Mouse (Mus musculus) inflammation-experienced regulatory T-cells, adult 6 months (primary cell): Measurements from ENCODE around the gene Tiam2. TPM values are rescaled to one million over a fixed set of nuclear protein-coding genes. Genes with fewer than 3 reads are reported as not detected.
"Not testable (repeated sequence)": the region's sequence is repeated elsewhere in the genome, so short reads cannot be mapped to it uniquely, and the experiment has no call there.

Experiments
- ATAC-seq: one replicate; pipeline ENCODE4 v1.8.0; 2017
- polyA plus RNA-seq, 3 experiments: library from polyadenylated mRNA; unstranded; fragments of 100-300 nt; shearing (Covaris generic); gene quantifications; one replicate each; pipeline ENCODE4 v1.2.1; 2017

Gene Tiam2
- polyA plus RNA-seq, 3 experiments from 2014 or later, result 1.3 to 2.1 (median 1.6) TPM

DNA sequence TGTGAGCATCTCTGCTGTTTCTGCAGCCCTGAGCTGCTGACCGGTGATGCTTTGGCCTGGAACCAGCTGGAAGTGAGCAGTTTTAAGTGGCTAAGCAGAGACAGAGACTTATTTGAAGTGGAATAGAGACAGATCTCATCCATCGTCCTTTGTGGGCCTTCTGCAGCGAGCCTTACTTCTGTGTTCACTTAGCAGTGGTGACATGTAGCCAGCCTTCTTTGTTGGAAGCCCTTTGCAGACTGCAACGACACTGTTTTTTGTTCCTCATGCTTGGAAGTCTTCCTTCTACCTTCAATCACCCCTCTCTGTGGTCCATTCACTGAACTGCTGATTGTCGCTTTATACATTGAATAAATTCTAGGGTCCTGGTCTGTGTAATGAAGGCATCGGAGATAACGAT lies 18.5 kb downstream of the Tiam2 start:
- ATAC-seq, result no peak

DNA sequence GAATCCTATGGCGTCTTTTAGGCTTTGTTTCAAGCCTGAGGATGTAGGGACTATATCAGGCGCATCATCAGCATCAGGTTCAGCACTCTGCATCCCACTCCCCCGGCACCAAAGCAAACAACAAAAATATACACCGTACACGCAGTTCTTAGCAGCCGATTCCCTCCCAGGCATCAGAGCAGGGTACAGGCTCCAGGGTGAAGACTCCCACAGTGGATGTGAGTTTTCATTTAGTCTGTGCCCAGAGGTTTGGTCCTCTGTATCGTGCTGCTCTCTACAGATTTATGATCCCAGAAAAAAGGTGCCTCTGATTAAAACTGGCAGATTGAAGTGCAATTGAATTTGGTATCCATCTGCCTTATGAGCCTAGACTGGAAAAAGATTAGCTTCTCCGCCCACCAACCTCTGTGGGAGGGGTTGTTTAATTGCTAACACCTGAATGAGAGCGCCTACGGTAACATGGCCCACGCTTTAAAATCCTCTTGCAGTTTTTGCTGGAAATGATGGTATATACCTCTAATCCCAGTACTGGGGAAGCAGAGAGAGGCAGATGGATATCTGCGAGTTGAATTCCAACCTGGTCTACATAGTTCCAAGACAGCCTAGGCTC lies 19.0 kb downstream of the Tiam2 start:
- no peak for ATAC-seq

DNA sequence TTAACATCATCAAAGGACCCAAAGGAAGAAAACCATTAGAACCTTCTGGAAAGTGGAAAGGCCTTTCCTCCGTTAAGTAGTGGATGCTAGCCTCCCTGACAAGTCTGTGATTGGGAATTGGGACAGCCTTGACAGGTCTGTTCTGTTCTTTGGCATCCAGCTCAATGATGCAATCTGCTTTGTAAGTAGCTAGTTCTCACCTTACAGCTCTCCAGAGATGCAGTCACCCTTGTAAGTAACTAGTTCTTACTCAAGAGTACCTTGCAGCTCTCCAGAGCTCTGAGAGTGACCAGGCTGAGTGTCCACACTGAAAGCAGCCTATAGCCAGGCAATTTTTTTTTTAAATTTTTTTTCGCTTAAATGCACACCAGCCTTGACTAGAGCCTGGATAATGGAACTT lies 21.4 kb downstream of the Tiam2 start:
- no peak for ATAC-seq

DNA sequence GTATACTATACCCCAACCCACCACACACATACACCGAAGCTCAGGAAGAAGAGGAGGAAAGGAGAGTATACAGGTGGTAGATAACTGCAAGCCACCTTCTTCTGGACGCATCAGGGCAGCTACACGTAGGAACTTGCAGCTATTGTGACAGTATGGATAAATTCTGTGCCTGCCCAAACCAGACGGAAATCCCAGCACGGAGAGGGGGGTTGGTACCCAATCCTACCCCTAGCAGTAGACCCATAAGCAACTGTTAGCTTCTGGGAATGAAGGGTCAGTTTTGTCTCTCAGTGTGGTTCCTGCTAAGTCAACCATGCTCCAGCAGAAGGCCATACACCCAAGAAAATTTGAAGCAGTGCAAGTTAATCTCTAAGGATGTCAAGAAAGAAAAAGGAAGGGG lies 23.0 kb downstream of the Tiam2 start:
- no peak for ATAC-seq

DNA sequence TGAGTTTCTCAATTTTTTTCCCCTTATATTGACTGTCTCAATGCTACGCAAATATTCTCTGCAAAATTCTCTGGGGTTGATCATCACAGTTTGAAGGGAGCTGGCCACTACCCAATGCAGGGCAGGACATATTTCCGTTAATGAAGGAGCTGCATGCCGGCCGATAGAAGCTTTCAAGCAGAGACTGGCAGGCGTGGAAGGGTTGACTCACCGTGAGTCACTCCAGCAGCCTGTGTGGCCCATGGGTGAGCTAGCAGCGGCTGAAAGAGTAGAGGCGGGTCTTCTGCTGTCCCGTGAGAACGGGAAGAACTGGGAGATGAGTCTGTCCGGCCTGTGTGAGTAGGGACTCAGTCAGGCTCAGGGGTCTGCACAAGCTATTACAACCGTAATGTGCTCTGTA lies 23.6 kb downstream of the Tiam2 start:
- no peak for ATAC-seq

DNA sequence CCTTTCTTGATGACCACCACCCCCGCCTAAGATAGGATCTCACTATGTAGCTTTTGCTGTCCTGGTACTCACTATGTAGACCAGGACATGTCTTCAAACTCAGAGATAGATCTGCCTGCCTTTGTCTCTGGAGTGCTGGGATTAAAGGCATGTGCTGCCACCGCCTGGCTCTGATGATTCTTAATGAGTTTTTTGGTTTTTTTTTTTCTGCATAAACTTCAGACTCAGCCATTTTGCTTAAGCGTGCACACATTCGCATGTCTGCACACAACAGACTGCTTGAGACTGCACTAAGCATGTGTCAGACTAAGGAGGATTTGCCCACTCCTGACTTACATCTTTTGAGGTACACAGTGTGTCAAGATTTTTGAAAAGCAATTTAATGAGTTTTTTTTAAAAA lies 24.0 kb downstream of the Tiam2 start:
- no peak for ATAC-seq

DNA sequence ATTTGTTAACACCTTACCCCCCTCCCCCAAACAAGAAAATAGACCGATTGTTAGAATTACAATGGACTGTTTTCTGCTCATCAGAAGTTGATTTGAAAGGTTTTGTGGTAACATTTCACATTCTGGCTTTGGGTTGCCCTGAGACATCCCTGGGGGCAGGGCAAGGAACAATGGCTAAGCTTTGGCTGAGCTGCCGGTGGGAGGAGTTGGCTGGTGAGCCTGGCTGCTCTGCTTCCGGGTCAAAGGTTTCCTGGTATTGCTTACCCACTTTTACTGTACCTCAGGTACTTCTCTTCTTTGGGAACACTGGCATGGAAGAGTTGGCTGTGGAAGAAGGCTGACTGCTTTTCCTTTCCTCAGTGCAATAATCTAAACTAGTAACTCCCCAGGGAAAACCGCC lies 25.3 kb downstream of the Tiam2 start:
- ATAC-seq, result no peak

DNA sequence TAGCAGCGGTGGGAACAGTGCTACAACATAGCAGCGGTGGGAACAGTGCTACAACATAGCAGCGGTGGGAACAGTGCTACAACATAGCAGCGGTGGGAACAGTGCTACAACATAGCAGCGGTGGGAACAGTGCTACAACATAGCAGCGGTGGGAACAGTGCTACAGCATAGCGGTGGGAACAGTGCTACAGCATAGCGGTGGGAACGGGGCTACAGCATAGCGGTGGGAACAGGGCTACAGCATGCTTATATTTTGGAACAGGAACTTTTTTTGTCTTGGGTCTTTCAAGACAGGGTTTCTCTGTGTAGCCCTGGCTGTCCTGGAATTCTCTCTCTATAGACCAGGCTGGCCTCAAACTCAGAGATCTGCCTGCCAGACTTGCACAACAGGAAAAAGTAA lies 26.8 kb downstream of the Tiam2 start:
- ATAC-seq, result not testable (repeated sequence)

DNA sequence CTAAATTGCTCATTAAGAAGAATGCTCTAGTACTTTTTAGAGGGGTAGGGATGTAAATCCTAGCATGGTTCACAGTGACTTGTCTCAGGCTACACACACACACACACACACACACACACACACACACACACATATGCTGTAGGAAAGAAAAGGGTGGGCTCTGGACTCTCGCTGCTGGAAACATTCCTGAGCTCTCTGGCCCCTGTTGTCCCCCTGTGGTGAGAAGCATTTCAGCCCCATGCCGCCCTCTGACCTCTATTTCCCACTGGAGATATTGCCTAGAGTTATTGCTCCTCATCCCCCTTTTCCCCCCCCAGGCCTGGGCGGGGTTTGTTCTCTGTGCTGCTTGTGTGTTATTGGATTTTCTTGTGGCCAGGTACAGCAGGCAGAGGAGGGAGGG lies 28.5 kb downstream of the Tiam2 start:
- ATAC-seq, result no peak

DNA sequence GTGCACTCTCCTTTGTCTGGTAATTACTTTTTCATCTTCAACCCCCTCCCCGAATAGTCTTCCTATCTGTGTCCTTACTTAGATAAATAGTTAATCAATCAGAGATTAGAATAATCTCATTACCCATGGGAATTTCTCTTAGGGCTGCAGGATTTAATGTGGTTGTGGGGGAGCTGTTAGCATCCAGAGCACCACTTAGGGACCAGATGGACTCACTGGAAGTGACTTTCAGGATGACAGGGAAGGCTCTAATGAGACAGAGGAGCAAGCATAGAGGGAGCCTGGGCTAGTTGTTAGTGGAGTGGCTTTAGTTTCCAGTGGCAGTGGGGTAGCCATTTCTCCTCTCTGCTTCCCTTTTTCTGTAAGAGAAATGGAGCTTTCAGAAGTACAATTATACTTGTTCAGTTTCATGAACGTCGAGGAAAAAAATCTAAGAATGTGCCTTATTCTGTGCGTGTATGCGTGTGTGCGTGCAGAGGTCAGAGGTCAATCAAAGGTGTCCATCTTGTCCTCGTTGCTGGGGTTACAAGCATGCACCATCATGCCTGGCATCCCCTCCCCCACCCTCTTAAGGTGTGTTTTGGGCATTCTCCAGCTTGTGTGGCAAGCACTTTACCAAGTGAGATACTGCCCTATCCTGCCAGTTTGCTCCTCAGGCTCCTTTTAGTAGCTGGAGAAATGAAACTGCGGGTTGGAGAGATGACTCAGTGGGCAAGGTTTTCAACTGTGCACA lies 30.4 kb downstream of the Tiam2 start:
- ATAC-seq, result no peak

DNA sequence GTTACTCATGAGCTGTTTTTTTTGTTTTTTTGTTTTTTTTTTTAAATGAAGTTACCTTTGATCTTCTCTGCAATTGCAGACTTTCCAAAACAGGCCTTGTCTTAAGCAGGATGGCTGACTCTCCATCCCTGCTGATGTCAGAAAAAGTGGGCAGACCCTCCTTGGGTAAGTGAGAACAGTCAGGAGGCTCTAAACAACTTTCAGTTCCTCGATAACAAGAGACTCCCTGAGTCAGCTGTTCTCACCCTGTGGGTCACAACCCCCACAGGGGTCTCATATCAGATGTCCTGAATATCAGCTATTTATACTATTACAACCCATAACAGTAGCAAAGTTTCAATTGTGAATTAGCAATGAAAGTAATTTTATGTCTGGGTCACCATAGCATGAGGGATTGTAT lies 33.9 kb downstream of the Tiam2 start:
- ATAC-seq, result no peak

DNA sequence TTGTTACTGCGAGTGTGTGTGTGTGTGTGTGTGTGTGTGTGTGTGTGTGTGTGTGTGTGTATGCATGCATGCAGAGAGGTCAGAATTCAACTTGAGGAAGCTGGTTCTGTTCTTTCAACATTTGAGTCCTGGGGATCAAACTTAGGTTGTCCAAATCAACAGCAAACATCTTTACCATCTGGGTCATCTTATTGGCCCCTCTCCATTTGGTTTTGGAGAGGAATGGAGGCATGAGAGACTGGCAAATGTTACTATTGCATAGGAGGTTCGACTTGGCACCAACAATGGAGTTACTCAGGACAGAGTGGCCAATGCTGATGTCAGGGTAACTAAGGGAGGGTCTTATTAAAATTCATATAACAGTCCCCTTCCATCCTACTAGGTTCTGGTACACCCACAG lies 35.4 kb downstream of the Tiam2 start:
- no peak for ATAC-seq

DNA sequence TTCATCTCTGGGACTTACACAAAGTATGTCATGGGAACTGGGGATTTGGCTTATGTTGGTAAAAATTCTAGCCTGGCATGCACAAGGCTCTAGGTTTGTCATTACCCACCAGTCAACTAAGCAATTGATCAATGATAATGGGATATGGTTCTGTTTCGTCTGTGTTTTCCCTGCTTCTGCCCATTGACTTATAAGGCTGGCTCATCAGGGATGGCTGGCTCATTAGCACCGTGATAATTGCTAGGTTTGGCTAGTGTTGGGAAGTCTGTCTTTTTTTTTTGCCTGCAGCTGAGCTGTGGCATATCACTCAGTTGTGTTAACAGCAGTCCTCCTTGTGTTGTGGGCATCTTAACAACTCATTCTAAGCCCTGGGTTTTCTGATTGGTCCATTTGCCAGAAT lies 36.8 kb downstream of the Tiam2 start:
- ATAC-seq, result no peak

DNA sequence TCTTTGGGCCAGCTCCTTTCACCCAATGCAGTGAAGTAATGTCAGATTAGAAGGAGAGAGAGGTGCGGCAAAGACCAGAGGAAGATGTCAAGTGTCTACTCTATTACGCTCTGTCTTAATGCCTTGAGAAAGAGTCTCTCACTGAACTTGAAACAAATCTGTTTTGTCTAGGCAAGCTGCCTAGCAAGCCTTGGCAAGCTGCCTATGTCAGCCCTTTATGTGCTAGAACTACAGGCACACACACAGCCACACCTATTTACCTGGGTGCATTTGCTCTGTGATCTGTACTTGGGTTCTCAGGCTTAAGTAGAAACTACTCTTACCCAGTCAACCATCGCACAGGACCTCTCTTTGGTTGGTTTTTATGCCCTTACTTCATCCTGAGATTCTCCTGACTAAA lies 40.4 kb downstream of the Tiam2 start:
- ATAC-seq, result no peak

DNA sequence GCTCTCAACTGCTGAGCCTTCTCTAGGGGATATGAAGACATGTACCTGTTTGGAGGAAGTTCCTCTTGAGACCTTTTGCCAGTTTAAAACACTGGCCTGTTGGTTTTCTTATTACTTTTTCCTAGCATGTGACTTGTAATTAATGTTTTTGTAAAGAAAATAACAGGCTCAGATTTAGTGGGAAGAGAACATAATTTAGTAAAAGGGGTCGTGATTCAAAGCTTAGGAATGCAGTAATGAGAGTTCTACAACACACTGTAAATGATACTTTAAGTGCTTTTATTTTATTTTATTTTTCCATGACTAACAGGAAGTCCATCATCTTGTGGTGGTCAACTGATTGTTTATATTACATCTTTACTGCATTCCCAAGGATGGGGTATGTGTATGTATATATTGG lies 42.0 kb downstream of the Tiam2 start:
- no peak for ATAC-seq

DNA sequence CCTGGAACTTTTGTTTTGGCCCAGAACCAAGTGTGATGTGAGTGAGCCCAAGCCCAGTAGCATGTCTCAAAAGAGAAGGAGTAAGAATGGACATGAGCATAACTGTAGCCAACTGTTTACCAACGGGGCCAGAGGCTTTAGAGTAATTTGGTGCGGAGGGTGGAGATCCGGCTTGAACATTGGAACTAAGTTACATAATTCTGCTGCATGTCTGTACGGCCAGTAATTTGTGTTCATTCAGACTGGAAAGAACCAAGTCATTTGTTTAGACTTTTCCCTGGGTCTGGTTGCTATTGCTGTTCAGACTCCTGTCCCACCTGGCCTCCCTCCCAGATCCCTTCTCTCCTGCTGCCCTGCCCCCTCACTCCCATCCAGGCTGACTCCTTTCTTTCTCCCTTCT lies 43.3 kb downstream of the Tiam2 start:
- ATAC-seq, result no peak

DNA sequence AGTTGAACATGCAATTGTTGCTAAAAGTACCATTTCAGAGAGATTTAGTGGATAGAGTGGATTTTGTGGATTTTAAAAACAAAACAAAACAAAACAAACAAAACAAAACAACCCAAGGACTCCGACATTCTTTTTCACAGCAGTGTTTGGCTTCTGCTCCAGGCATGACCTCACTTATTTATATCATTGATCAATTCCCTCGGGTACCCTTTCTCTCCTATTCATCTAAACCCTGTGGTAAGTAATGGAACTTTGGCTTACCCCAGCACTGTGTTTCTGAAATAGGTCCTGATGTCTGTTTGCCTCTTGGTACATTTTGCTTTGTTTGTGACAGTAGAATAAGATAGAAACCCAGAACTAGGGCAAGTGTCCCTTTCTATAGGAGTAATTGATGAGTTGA lies 52.2 kb downstream of the Tiam2 start:
- ATAC-seq, result no peak

DNA sequence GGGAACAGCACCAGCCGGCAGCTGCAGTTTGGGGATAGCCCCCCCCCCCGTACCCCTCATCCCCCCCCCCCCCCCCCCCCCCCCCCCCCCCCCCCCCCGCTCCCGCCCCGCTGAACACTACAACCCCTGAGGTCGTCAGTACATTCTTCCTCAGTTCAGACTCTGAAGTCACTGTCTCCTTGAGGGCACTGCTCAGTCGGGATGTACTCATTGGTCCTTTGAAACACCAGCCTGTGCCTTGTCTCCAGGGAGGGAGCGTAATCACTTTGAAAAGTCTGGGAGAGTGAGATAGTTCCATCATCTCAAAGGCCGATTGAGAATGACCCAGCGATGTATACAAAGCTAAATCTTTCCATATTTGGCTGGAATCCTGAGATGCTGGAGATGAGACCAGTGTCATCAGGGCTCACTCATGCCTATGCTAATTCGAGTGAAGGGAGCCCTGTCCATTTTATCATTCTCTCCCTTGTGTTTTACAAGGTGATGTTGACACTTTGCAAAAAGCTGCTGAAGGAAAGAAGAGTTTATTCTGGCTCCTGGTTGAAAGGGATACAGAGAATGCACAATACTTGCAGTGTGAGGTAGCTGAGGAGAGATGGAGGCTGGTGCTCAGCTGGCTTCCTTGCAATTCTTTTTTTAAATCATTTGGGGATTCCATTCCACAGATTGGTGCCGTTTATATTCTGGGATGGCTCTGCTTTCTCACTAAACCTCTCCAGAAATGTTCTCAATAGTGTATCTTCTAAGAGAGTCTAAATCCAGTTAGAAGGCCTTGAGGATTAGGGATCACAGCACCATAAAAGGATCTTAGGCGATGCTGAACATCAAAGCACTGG lies 53.6 kb downstream of the Tiam2 start:
- no peak for ATAC-seq

DNA sequence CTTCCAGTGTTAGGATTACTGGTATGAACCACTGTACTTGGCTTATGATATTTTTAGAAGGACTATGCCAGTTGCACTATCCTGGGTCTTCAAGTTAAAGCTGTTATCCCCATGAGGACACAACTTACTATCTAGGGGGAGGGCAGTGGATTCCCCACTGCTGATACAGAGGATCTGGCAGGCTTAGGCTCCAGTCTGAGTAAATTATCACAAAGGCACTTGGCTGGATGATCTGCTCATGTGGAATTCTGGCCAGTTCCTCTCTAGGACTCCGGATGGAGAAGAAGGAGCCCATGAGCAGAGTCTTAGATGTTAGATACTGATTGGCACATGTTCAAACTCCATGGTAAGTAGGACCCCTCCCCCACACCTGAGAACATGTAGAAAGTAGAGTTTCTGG lies 59.0 kb downstream of the Tiam2 start:
- ATAC-seq, result no peak

DNA sequence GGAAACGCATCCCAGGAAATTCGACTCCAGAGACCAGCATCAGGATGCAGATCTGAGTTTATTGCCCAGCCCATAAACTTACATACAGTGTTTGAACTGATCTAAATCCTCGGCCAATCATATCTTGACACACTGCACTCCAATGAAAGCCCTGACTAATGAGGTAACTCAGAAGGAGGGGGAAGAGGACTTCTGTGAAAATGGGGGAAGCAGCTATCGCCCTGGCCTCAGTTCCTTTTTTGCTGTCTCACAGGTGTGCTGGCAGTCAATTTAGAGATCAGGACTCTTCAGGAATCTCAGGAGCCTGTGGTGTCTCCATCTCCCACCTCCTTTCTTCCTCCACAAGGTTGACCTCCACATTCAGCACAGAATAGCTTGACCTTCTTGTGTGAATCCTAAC lies 61.4 kb downstream of the Tiam2 start:
- ATAC-seq, result no peak

DNA sequence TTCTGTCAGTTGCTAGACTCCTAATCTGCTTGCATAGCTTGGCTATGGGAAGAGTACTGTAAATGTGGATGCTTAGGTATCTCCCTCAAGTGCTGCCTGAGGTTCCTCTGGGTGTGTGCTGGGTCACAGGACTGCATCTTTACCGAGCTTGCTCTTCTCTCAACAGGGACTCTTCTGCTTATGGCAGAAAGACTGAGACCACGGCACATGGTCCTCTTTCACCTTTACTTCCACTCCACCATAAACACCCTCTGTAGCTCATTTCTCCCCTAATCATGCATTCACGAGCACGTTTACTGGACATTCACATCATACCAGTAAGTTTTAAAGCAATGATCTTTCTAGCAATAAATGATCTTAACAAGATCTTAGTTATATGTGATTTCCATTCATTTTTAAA lies 63.4 kb downstream of the Tiam2 start:
- ATAC-seq, result no peak

DNA sequence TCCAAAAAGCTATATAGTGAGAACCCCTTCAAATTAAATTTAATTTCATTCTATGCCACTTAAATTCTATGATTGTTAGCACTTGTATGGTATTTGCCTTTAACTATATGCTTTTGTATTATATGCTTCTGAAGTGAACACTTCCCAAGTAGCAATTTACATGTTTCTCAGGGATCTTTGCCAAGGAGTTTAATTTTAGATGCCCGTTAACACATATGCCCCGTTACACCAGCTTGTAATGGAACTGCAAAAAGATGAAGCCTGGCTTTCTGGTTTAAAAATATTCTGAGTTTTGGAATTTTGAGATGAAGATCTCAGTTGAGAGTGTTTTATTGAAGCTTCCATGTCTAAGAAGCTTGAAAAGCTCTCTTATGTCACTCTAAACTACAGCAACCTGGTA lies 67.6 kb downstream of the Tiam2 start:
- ATAC-seq, result no peak

DNA sequence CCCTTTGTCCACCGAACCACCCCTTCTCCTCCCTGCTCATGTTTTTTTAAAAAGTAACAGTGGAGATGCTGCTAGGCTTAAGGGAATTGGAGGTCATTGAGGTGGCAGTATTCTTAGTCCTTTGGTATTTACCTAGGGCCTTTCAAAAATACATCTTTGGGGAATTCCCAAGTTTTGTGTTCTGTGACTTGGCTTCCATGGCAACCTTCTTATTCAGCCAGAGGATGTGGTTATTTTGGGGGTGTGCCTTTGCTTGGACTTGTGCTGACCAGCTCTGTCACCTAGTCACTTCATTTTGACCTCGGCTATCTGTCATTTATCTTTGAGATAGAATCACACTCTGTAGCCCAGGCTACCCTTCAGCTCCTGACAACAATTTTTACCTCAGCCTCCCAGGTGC lies 68.6 kb downstream of the Tiam2 start:
- ATAC-seq, result peak; percentile 28

DNA sequence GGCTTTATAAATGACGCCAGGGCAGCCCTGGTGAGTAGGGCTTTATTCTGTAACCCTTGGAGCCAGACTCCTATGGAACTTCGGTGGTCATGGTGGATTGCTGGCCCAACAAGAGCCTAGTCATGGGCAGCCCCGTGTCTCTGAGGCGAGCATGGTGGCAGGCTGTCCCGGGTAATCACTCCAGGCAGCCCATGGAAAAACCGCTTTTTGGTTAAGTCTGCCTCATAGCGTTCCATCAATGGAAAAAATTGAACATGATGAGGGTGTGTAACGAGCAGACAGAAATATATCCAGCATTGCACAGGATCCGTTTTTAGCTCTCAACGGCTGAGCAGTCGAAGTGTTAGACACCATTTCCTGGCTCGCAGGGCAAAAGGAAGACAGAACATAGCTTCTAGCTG lies 70.5 kb downstream of the Tiam2 start:
- ATAC-seq, result no peak
